Mouse (Mus musculus): ENCODE data around the gene Vmn1r115.
"Not testable (repeated sequence)": the region's sequence is repeated elsewhere in the genome, so short reads cannot be mapped to it uniquely, and the experiment has no call there.

Vmn1r115 gene

GRCm38 (mm10) chr7:20844885-20845284 lies at the start of gene Vmn1r115:
Gene Vmn1r115, minus strand, starts transcription at chr7:20844985.
- not testable (repeated sequence) for DNase-seq (ENCODE audit: low spot score)

GRCm38 (mm10) chr7:20884021-20884420 lies 39.2 kb upstream of the Vmn1r115 start, which contains the start of gene Vmn1r117:
Gene Vmn1r117, minus strand, starts transcription at chr7:20884121.
- not testable (repeated sequence) for DNase-seq (ENCODE audit: low spot score)

- DNase-seq (ENCODE audit: low spot score), result not testable (repeated sequence)
Observed at GRCm38 (mm10) chr7:20871956-20872355, 27.2 kb upstream of the Vmn1r115 start, which contains the start of gene Vmn1r116. Gene Vmn1r116, plus strand, starts transcription at chr7:20872256.

- DNase-seq (ENCODE audit: low spot score), result not testable (repeated sequence)
Observed at GRCm38 (mm10) chr7:20812086-20812485, 32.7 kb downstream of the Vmn1r115 start, which contains the start of gene Vmn1r114. Gene Vmn1r114, minus strand, starts transcription at chr7:20812186.
